Mouse (Mus musculus) C2C12 (cell line): Measurements from ENCODE around the gene Btbd11. TPM values are rescaled to one million over a fixed set of nuclear protein-coding genes. Genes with fewer than 3 reads are reported as not detected.

Experiments used
- H3K27me3 ChIP-seq: one replicate; pipeline ENCODE4 v1.6.1; 2011; ENCODE audit not compliant: control insufficient read depth, insufficient read depth, insufficient read length
- H3K36me3 ChIP-seq: one replicate; pipeline ENCODE4 v1.6.1; 2011; ENCODE audit not compliant: control insufficient read depth, insufficient read depth
- H3K4me3 ChIP-seq: one replicate; pipeline ENCODE4 v1.5.1; 2011; ENCODE audit warnings: mild to moderate bottlenecking, control low read depth; ENCODE audit not compliant: poor library complexity, insufficient read depth, severe bottlenecking
- H3K79me2 ChIP-seq: one replicate; pipeline ENCODE4 v1.6.1; 2011; ENCODE audit not compliant: control insufficient read depth, insufficient read depth
- H3K79me3 ChIP-seq: one replicate; pipeline ENCODE4 v1.6.1; 2011; ENCODE audit warnings: low read depth, control low read depth
- H3ac ChIP-seq: one replicate; pipeline ENCODE3; 2011; ENCODE audit warnings: low read depth; ENCODE audit not compliant: control insufficient read depth, insufficient read length
- CEBPB ChIP-seq: IDR thresholded peaks from one replicate; pipeline ENCODE4 v1.6.1; 2011; ENCODE audit warnings: low read depth, mild to moderate bottlenecking, control low read depth, moderate library complexity
- CTCF ChIP-seq: IDR thresholded peaks from one replicate; pipeline ENCODE4 v1.5.1; 2011; ENCODE audit not compliant: control insufficient read depth, insufficient read depth, insufficient read length
- FOSL1 ChIP-seq: IDR thresholded peaks from one replicate; pipeline ENCODE4 v1.8.0; 2011; ENCODE audit warnings: mild to moderate bottlenecking, low read length; ENCODE audit not compliant: poor library complexity, insufficient read depth, severe bottlenecking
- MAX ChIP-seq: IDR thresholded peaks from one replicate; pipeline ENCODE4 v1.6.1; 2011; ENCODE audit warnings: mild to moderate bottlenecking, control low read depth
- MYOD1 ChIP-seq: IDR thresholded peaks from one replicate; pipeline ENCODE4 v1.6.1; 2011; ENCODE audit warnings: low read depth; ENCODE audit not compliant: control insufficient read depth, insufficient read length
- MYOG ChIP-seq: IDR thresholded peaks from one replicate; pipeline ENCODE4 v1.6.1; 2011; ENCODE audit not compliant: control insufficient read depth, insufficient read length; ENCODE audit errors: extremely low read depth
- USF1 ChIP-seq: IDR thresholded peaks from one replicate; pipeline ENCODE4 v1.6.1; 2011; ENCODE audit warnings: low read depth, mild to moderate bottlenecking, control low read depth, moderate library complexity
- polyA plus RNA-seq: library from polyadenylated mRNA; unstranded; fragments of >200 nt; fragmentation: generic; extraction: Trizol; gene quantifications from one replicate; pipeline ENCODE4 v1.2.1, GENCODE M21; 2012; ENCODE audit warnings: missing spikeins

The Btbd11 gene
- polyA plus RNA-seq, 1 experiment = 11.7 TPM

GRCm38 (mm10) chr10:85539510-85540120 lies 153.0 kb downstream of the Btbd11 start:
- no peaks in the 10 kb centered on the region for H3K79me2 ChIP-seq
- no peaks in the 10 kb centered on the region for H3K36me3 ChIP-seq
- no peak overlapping the region for H3K4me3 ChIP-seq
- H3K27me3 ChIP-seq = no peaks in the 10 kb centered on the region
- no peak overlapping the region for H3ac ChIP-seq
- TF ChIP-seq USF1 = no peak
- TF ChIP-seq MYOG = no peak
- TF ChIP-seq CEBPB = no peak
- H3K79me3 ChIP-seq = no peaks in the 10 kb centered on the region

DNA sequence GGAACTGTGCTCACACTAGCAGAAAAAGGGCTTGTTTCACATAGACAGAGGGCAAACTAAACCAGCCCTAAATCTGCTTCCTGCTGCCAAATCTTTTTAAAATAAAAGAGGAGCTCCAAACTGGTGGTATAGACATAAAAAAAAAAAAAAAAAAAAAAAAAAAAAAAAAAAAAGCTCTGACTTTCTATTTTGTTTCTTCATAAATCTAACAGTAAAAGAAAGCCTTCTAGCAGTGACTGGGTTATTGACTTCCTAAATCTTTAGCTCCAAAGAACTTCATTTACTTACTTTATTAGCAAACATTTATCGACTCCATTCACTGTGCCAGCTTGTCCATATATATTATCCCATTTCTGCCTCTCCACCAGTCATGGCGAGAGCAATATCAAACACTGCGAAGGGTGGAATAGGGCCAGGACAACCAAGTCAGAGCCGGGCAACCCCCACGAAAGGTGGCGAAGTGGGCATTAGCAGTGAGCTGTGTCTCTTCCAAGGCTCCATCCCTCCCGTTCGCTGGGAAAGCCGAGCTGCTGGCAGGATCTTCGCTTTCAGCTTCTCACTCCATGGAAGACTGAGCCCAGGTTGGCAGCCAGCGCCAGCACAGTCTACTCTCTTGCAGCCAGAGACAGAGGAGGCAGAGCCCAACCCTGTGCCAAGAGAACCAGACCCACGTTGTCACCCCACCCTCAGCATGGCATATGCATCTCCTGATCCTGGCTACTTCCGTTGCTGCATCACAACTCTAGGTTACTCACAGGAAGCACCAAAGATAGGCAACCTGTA lies 153.9 kb downstream of the Btbd11 start:
- Histone ChIP-seq H3K27me3 (no peaks in the 10 kb centered on the region), H3K4me3 (no peak overlapping the region), H3K79me3 (no peaks in the 10 kb centered on the region), H3K79me2 (no peaks in the 10 kb centered on the region), H3K36me3 (no peaks in the 10 kb centered on the region), H3ac (no peak overlapping the region)
- TF ChIP-seq CEBPB (no peak), CTCF (no peak), MYOD1 (no peak), USF1 (no peak), MYOG (no peak), FOSL1 (no peak), MAX (no peak)

GRCm38 (mm10) chr10:85541481-85541880 lies 154.9 kb downstream of the Btbd11 start:
- Histone ChIP-seq H3K79me3 (no peaks in the 10 kb centered on the region), H3K36me3 (no peaks in the 10 kb centered on the region), H3K79me2 (no peaks in the 10 kb centered on the region), H3K27me3 (no peaks in the 10 kb centered on the region), H3K4me3 (no peak overlapping the region), H3ac (no peak overlapping the region)
- TF ChIP-seq FOSL1 = no peak

DNA sequence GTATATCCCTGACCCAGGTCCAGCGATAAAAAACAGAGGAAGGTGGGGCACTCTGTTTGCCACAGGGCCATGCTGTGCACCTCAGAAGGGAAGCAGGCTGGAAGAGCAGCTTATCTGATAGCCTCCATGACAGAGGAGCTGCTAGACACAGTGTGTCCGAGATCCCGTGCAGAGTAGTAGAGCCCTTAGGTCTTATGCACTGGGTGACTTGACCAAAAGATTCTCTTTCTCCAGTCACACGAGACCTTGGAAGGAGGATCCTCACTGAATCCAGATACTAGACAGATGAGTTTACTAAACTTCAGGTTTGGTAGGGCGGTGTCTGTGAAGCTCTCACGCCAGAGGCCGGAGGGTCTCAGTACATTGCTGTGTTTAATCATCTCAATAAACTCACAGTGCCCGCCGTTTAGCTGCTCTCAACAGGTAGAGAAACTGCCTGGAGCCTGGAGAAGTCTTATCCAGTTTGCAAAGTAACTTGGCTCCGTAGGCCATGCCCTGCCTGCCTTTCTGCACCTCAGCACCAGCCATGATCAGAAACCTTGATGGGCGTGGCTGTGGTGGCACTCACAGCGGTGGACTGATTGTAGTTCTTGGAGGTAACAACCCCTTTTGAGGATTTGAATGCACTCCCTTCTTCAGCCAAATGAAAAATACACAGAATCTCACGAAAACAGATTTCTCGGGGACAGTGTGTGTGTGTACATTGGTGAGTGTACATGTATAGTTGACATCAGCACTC lies 155.4 kb downstream of the Btbd11 start:
- H3K79me3 ChIP-seq = no peaks in the 10 kb centered on the region
- no peaks in the 10 kb centered on the region for H3K36me3 ChIP-seq
- H3K27me3 ChIP-seq = no peaks in the 10 kb centered on the region
- TF ChIP-seq CEBPB = no peak
- no peak for TF ChIP-seq MYOD1
- TF ChIP-seq CTCF = no peak
- no peak for TF ChIP-seq MYOG
- TF ChIP-seq USF1 = no peak
- TF ChIP-seq MAX = no peak
- no peak for TF ChIP-seq FOSL1
- H3ac ChIP-seq = no peak overlapping the region
- no peak overlapping the region for H3K4me3 ChIP-seq
- no peaks in the 10 kb centered on the region for H3K79me2 ChIP-seq

DNA sequence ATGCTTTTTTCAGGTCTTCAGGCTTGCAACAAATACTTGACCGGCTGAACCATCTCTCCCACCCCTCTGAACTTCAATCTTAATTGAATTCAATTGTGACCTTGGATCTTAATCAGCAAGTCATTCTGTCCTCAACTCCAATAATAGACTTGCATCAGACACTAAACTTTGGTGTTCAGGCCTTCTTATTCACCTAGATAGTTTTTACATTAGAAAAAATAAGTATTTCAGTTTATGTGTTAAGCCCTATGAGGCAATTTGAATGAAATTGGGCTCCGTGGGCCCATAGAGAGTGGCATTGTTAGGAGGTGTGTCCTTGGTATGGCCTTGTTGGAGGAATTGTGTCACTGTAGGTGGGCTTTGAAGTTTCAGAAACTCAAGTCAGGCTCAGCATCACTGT lies 156.7 kb downstream of the Btbd11 start:
- Histone ChIP-seq H3K36me3 (no peaks in the 10 kb centered on the region), H3K27me3 (no peaks in the 10 kb centered on the region), H3K79me2 (no peaks in the 10 kb centered on the region), H3ac (no peak overlapping the region), H3K4me3 (no peak overlapping the region), H3K79me3 (no peaks in the 10 kb centered on the region)
- no peak for TF ChIP-seq USF1
- no peak for TF ChIP-seq CEBPB
- TF ChIP-seq MYOD1 = no peak
- TF ChIP-seq MAX = no peak
- TF ChIP-seq FOSL1 = no peak
- TF ChIP-seq MYOG = no peak
- TF ChIP-seq CTCF = no peak

DNA sequence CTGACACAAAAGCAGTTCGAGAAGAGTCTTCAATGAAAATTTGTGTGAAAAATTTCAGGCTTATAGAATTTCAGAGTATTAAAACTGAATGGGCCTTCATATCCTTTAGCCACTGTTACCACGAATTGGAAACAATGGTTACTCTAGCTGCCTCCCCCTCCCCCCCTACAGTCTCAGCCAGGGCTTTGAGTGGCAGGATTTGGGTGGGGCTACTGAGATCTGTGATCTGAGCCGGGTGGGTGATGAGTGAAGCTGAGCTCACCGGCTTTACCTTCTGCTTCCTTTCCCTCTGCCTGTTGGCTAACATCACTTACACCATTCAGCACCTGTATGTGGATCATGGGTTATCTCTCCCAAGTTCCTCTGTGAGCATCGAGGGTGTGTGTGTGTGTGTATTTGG lies 158.4 kb downstream of the Btbd11 start:
- no peaks in the 10 kb centered on the region for H3K79me3 ChIP-seq
- H3K36me3 ChIP-seq = no peaks in the 10 kb centered on the region
- TF ChIP-seq USF1 (no peak), CEBPB (no peak), MYOD1 (no peak), CTCF (no peak), FOSL1 (no peak), MAX (no peak)
- H3K27me3 ChIP-seq = no peaks in the 10 kb centered on the region
- H3K79me2 ChIP-seq = no peaks in the 10 kb centered on the region
- H3ac ChIP-seq = no peak overlapping the region
- H3K4me3 ChIP-seq = no peak overlapping the region
